Mouse (Mus musculus): ENCODE data around the gene Ssu2.

The Ssu2 gene

GRCm38 (mm10) chr6:112387947-112388346 lies at the start of gene Ssu2:
Ssu2 (minus strand) TSS chr6:112388023.
- DNase-seq (ENCODE audit: low spot score), result no peak

- DNase-seq (ENCODE audit: low spot score), result no peak
Observed at GRCm38 (mm10) chr6:112426018-112426732, 38.4 kb upstream of the Ssu2 start.

- DNase-seq (ENCODE audit: low spot score), result no peak
Observed at GRCm38 (mm10) chr6:112423746-112424501, 36.1 kb upstream of the Ssu2 start.

GRCm38 (mm10) chr6:112420883-112421282 lies 33.1 kb upstream of the Ssu2 start:
- no peak for DNase-seq (ENCODE audit: low spot score)

GRCm38 (mm10) chr6:112419333-112419732 lies 31.5 kb upstream of the Ssu2 start:
- no peak for DNase-seq (ENCODE audit: low spot score)

GRCm38 (mm10) chr6:112404111-112404510 lies 16.3 kb upstream of the Ssu2 start:
- DNase-seq (ENCODE audit: low spot score), result no peak

- DNase-seq (ENCODE audit: low spot score), result no peak
Observed at GRCm38 (mm10) chr6:112401953-112402683, 14.3 kb upstream of the Ssu2 start.

- no peak for DNase-seq (ENCODE audit: low spot score)
Observed at GRCm38 (mm10) chr6:112397351-112397750, 9.5 kb upstream of the Ssu2 start.

GRCm38 (mm10) chr6:112396352-112396751 lies 8.5 kb upstream of the Ssu2 start:
- no peak for DNase-seq (ENCODE audit: low spot score)

GRCm38 (mm10) chr6:112388385-112388784 lies 562 bp upstream of the Ssu2 start:
- no peak for DNase-seq (ENCODE audit: low spot score)

- peak; percentile 37 for DNase-seq (ENCODE audit: low spot score)
Observed at GRCm38 (mm10) chr6:112386260-112386659, 1.6 kb downstream of the Ssu2 start.

GRCm38 (mm10) chr6:112382990-112383685 lies 4.7 kb downstream of the Ssu2 start:
- DNase-seq (ENCODE audit: low spot score), result no peak

- DNase-seq (ENCODE audit: low spot score), result no peak
Observed at GRCm38 (mm10) chr6:112379054-112379453, 8.8 kb downstream of the Ssu2 start.

GRCm38 (mm10) chr6:112375661-112376392 lies 12.0 kb downstream of the Ssu2 start:
- no peak for DNase-seq (ENCODE audit: low spot score)

- DNase-seq (ENCODE audit: low spot score), result no peak
Observed at GRCm38 (mm10) chr6:112373886-112374585, 13.8 kb downstream of the Ssu2 start.

- DNase-seq (ENCODE audit: low spot score), result no peak
Observed at GRCm38 (mm10) chr6:112365294-112365693, 22.5 kb downstream of the Ssu2 start.

- DNase-seq (ENCODE audit: low spot score), result peak; percentile 63
Observed at GRCm38 (mm10) chr6:112364581-112364980, 23.2 kb downstream of the Ssu2 start.

GRCm38 (mm10) chr6:112362349-112362958 lies 25.4 kb downstream of the Ssu2 start:
- DNase-seq (ENCODE audit: low spot score), result peak; percentile 61

- peak; percentile 12 for DNase-seq (ENCODE audit: low spot score)
Observed at GRCm38 (mm10) chr6:112360676-112361075, 27.1 kb downstream of the Ssu2 start.

GRCm38 (mm10) chr6:112359341-112359740 lies 28.5 kb downstream of the Ssu2 start:
- DNase-seq (ENCODE audit: low spot score), result no peak
